Mouse (Mus musculus): ENCODE measurements around the gene Tmem198b.

- TF ChIP-seq CTCF (IDR thresholded peaks at IDR 0.05) (no peak), POLR2A (IDR thresholded peaks at IDR 0.05; ENCODE audit: insufficient read depth, low read depth, low read length) (no peak), EP300 (IDR thresholded peaks at IDR 0.05; ENCODE audit: insufficient read depth, low read depth, low read length) (no peak)
Observed at GRCm38 (mm10) chr10:128839434-128839833, 35.3 kb upstream of the Tmem198b start.
